Mouse (Mus musculus) neural tube, embryonic 12.5 days (tissue): Measurements from ENCODE around the gene Tenm4. TPM values are rescaled to one million over a fixed set of nuclear protein-coding genes. Genes with fewer than 3 reads are reported as not detected.

Experiments
- ATAC-seq: fragments of 200-750 bp; cut with Nextera tagmentation; 2 replicates; pipeline ENCODE4 v1.8.0; 2017; ENCODE audit warnings: low read depth, mild to moderate bottlenecking, moderate TSS enrichment, moderate library complexity; ENCODE audit not compliant: low FRiP score
- H3K27ac ChIP-seq: fragments of 300-500 bp; sonication (generic); 2 replicates; pipeline ENCODE4 v1.5.1; 2016
- H3K27me3 ChIP-seq: fragments of 300-500 bp; sonication (generic); replicated peaks from 2 replicates; pipeline ENCODE4 v1.6.1; 2016; ENCODE audit warnings: mild to moderate bottlenecking
- H3K36me3 ChIP-seq: fragments of 300-500 bp; sonication (generic); 2 replicates; pipeline ENCODE4 v1.6.1; 2016; ENCODE audit warnings: mild to moderate bottlenecking
- H3K4me1 ChIP-seq: fragments of 300-500 bp; sonication (generic); 2 replicates; pipeline ENCODE4 v1.6.1; 2016
- H3K4me2 ChIP-seq: fragments of 300-500 bp; sonication (generic); replicated peaks from 2 replicates; pipeline ENCODE4 v1.6.1; 2016; ENCODE audit warnings: mild to moderate bottlenecking
- H3K4me3 ChIP-seq: fragments of 300-500 bp; sonication (generic); 2 replicates; pipeline ENCODE4 v1.5.1; 2016
- H3K9ac ChIP-seq: fragments of 300-500 bp; sonication (generic); 2 replicates; pipeline ENCODE4 v1.6.1; 2016; ENCODE audit warnings: mild to moderate bottlenecking
- H3K9me3 ChIP-seq: fragments of 300-500 bp; sonication (generic); 2 replicates; pipeline ENCODE4 v1.6.1; 2016; ENCODE audit warnings: mild to moderate bottlenecking
- WGBS: fragments of 180-500 bp; shearing (Covaris S2); methylation state at CpG from one replicate; pipeline ENCODE4 v1.1.7; 2016; 5-methylcytosine and 5-hydroxymethylcytosine counted together
- polyA plus RNA-seq: library from polyadenylated mRNA; unstranded; fragments of >200 nt; fragmentation: Nextera tagmentation; extraction: Ambion mirVana; gene quantifications from 2 replicates; pipeline ENCODE4 v1.2.1, GENCODE M21; 2016

Tenm4 gene
- polyA plus RNA-seq, 1 experiment from 2014 or later: 33.0 TPM

DNA sequence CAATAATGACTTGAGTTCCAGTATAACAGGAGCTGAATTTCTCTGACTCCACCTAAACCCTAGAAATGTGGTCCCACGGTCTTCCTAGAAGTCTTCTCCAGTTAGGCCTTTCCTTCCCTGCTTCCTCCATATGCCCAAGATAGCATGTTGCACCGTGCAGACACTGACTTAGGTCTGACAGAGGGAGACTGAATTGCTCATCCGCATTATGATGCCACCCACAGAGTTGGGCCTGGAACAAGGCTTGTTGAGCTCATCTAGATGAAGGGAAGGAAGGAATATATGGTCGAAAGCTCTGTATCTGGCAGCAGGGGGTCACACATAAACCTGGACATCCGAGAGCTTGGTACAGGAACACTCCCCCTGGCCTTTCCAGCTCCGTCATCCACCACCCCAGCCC is 267.3 kb downstream of the Tenm4 start:
- ATAC-seq: no peak
- 66% methylated on average over 6 of the region's 6 CpGs for WGBS
- H3K27ac ChIP-seq: no peak overlapping the region
- H3K36me3 ChIP-seq: no peaks in the 10 kb centered on the region
- H3K4me3 ChIP-seq: no peak overlapping the region
- H3K9me3 ChIP-seq: no peaks in the 10 kb centered on the region
- H3K4me2 ChIP-seq: no peak overlapping the region
- no peak overlapping the region for H3K9ac ChIP-seq
- no peaks in the 10 kb centered on the region for H3K27me3 ChIP-seq
- H3K4me1 ChIP-seq: no peaks in the 10 kb centered on the region

DNA sequence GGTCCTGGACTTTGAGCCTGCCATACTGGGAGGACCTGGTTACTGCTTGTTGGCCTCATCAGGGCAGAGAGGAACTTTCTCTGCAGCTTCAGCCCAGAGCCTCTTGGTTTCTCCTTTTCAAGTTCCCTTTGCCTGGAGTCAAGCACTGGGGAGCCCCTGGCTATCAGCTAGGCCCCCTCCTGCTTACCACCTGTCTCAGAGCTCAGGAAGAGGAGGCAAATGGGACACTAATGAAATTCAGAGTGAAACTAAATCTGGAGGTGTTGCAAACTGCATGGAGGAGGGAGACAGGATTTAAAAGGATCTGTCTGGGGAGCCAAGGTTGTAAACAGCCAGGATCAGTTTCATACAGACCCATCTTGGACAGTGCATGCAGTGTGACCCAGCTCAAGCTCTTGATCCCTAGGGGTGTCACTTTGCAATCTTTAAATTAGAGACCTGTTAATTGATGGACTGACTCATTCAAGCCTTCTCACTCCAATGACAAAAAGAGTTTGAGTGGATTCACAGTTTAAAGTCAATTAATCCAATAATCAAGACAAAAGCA is 269.2 kb downstream of the Tenm4 start:
- Histone ChIP-seq H3K27me3 (no peaks in the 10 kb centered on the region), H3K27ac (no peak overlapping the region), H3K36me3 (no peaks in the 10 kb centered on the region), H3K4me1 (no peaks in the 10 kb centered on the region), H3K9me3 (no peaks in the 10 kb centered on the region), H3K9ac (no peak overlapping the region), H3K4me3 (no peak overlapping the region), H3K4me2 (no peak overlapping the region)
- no peak for ATAC-seq

DNA sequence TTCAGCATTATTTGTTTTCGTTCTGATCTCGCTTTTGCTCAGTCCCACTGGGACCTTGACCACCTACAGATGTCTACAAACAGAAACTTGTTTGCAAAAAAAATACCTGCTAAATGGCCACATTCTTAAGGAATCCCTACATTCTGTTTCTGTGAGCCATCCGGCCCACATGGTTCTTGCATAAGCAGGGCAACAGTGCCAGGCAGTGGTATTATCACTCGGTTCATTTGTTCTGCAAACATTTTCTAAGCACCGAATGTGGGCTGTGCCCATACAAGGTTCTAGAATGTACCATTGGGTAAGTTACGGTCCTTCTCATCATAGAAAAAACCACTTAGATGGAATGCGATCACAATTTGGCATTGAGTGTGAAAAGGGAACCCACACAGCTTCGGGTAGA is 274.7 kb downstream of the Tenm4 start:
- no peaks in the 10 kb centered on the region for H3K4me1 ChIP-seq
- H3K9me3 ChIP-seq: no peaks in the 10 kb centered on the region
- H3K36me3 ChIP-seq: no peaks in the 10 kb centered on the region
- H3K27ac ChIP-seq: no peak overlapping the region
- no peaks in the 10 kb centered on the region for H3K27me3 ChIP-seq
- no peak overlapping the region for H3K4me2 ChIP-seq
- no peak for ATAC-seq
- H3K4me3 ChIP-seq: no peak overlapping the region
- no peak overlapping the region for H3K9ac ChIP-seq
- WGBS: 87% methylated on average over 8 of the region's 8 CpGs

DNA sequence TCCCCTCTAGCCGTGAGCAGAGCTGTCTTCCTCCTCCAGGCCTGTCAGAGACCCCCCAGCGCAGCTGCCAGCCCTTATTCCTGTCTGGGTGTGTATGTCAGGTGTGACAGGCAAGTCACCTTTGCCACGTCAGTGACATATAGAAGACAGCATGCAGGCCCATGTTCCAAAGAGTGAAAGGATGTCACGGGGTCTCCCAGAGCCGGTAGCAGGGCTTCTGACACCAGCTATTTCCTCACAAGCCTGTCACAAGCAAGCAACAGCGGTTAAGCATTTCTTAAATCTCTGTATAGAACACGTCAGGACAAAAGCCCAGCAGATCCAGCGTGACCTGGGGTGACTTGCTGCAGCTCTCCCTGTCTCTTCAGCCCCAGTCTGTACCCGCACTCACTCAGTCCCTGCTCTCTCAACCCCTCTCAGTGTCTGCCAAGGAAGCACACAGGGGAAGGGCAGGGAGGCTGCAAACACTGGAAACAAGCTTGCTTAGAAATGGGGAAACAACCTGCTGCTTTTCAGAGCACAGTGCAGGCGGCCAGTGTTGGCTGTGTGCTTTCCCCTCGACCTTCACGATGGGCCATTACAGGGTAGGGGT is 276.9 kb downstream of the Tenm4 start:
- H3K4me1 ChIP-seq: no peaks in the 10 kb centered on the region
- H3K4me2 ChIP-seq: no peak overlapping the region
- no peaks in the 10 kb centered on the region for H3K9me3 ChIP-seq
- H3K4me3 ChIP-seq: no peak overlapping the region
- 66% methylated on average over 12 of the region's 12 CpGs for WGBS
- H3K36me3 ChIP-seq: no peaks in the 10 kb centered on the region
- ATAC-seq: no peak
- no peak overlapping the region for H3K9ac ChIP-seq
- H3K27me3 ChIP-seq: no peaks in the 10 kb centered on the region
- no peak overlapping the region for H3K27ac ChIP-seq

GRCm38 (mm10) chr7:96455957-96456356 is 284.9 kb downstream of the Tenm4 start:
- 73% methylated on average over 2 of the region's 2 CpGs for WGBS
- no peaks in the 10 kb centered on the region for H3K9me3 ChIP-seq
- ATAC-seq: no peak

GRCm38 (mm10) chr7:96456618-96457017 is 285.6 kb downstream of the Tenm4 start:
- H3K4me2 ChIP-seq: no peak overlapping the region
- no peak for ATAC-seq
- 67% methylated on average over 2 of the region's 2 CpGs for WGBS
- H3K4me3 ChIP-seq: no peak overlapping the region
- no peak overlapping the region for H3K9ac ChIP-seq
- no peaks in the 10 kb centered on the region for H3K4me1 ChIP-seq
- H3K9me3 ChIP-seq: no peaks in the 10 kb centered on the region
- H3K27ac ChIP-seq: no peak overlapping the region
- no peaks in the 10 kb centered on the region for H3K36me3 ChIP-seq
- H3K27me3 ChIP-seq: no peaks in the 10 kb centered on the region

More at GRCm38 (mm10) chr7:96455957-96456356, 284.9 kb downstream of the Tenm4 start:
- Histone ChIP-seq H3K4me2 (no peak overlapping the region), H3K9ac (no peak overlapping the region), H3K27me3 (no peaks in the 10 kb centered on the region), H3K4me1 (no peaks in the 10 kb centered on the region), H3K27ac (no peak overlapping the region), H3K36me3 (no peaks in the 10 kb centered on the region), H3K4me3 (no peak overlapping the region)

GRCm38 (mm10) chr7:96457891-96458290 is 286.8 kb downstream of the Tenm4 start:
- ATAC-seq: no peak
- WGBS: 85% methylated on average over 2 of the region's 2 CpGs
- H3K4me1 ChIP-seq: no peaks in the 10 kb centered on the region
- no peaks in the 10 kb centered on the region for H3K27me3 ChIP-seq
- H3K9me3 ChIP-seq: no peaks in the 10 kb centered on the region
- H3K4me2 ChIP-seq: no peak overlapping the region
- H3K27ac ChIP-seq: no peak overlapping the region
- no peaks in the 10 kb centered on the region for H3K36me3 ChIP-seq
- H3K4me3 ChIP-seq: no peak overlapping the region
- H3K9ac ChIP-seq: no peak overlapping the region

DNA sequence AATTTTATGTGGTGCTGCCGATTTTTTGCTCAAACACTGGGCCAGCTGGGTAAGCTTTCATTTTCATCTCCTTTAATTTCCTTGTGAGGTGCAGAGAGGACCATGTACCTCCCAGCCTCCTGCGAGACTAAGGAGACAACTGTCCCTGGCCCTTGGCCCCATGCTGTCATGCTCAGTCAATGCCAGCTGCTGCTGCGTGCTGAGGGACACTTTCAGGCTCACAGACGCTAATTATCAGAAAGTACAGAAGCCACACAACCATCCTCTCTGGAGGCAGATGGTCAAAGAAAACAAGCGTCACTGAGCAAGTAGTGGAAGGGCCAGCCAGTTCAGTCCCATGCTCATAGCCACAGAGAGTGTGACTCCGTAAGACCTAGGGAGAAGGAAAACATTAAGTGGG is 287.9 kb downstream of the Tenm4 start:
- Histone ChIP-seq H3K4me2 (no peak overlapping the region), H3K9me3 (no peaks in the 10 kb centered on the region), H3K27me3 (no peaks in the 10 kb centered on the region), H3K9ac (no peak overlapping the region), H3K27ac (no peak overlapping the region), H3K4me1 (no peaks in the 10 kb centered on the region), H3K36me3 (no peaks in the 10 kb centered on the region), H3K4me3 (no peak overlapping the region)
- ATAC-seq: no peak
- WGBS: 60% methylated on average over 6 of the region's 6 CpGs

- Histone ChIP-seq H3K9me3 (no peaks in the 10 kb centered on the region), H3K4me1 (no peaks in the 10 kb centered on the region), H3K36me3 (no peaks in the 10 kb centered on the region), H3K27me3 (no peaks in the 10 kb centered on the region), H3K4me3 (no peak overlapping the region), H3K27ac (no peak overlapping the region), H3K4me2 (no peak overlapping the region), H3K9ac (no peak overlapping the region)
- ATAC-seq: no peak
- 95% methylated on average over 3 of the region's 3 CpGs for WGBS
Observed at GRCm38 (mm10) chr7:96466761-96467160, 295.7 kb downstream of the Tenm4 start.

- H3K36me3 ChIP-seq: no peaks in the 10 kb centered on the region
- no peak overlapping the region for H3K27ac ChIP-seq
- H3K9ac ChIP-seq: no peak overlapping the region
- 88% methylated on average over 6 of the region's 6 CpGs for WGBS
- H3K9me3 ChIP-seq: no peaks in the 10 kb centered on the region
- H3K4me1 ChIP-seq: no peaks in the 10 kb centered on the region
- no peaks in the 10 kb centered on the region for H3K27me3 ChIP-seq
- H3K4me3 ChIP-seq: no peak overlapping the region
- H3K4me2 ChIP-seq: no peak overlapping the region
- no peak for ATAC-seq
Observed at GRCm38 (mm10) chr7:96470821-96471220, 299.8 kb downstream of the Tenm4 start.

GRCm38 (mm10) chr7:96474560-96475089 is 303.6 kb downstream of the Tenm4 start:
- Histone ChIP-seq H3K4me2 (no peak overlapping the region), H3K4me3 (no peak overlapping the region)

GRCm38 (mm10) chr7:96476987-96477613 is 306.1 kb downstream of the Tenm4 start:
- ATAC-seq: no peak
- no peak overlapping the region for H3K4me3 ChIP-seq
- H3K27ac ChIP-seq: no peak overlapping the region
- no peak overlapping the region for H3K4me2 ChIP-seq
- no peaks in the 10 kb centered on the region for H3K9me3 ChIP-seq
- WGBS: 86% methylated on average over 6 of the region's 6 CpGs
- no peak overlapping the region for H3K9ac ChIP-seq
- no peaks in the 10 kb centered on the region for H3K36me3 ChIP-seq
- no peaks in the 10 kb centered on the region for H3K4me1 ChIP-seq
- H3K27me3 ChIP-seq: no peaks in the 10 kb centered on the region

More at GRCm38 (mm10) chr7:96474560-96475089, 303.6 kb downstream of the Tenm4 start:
- no peak overlapping the region for H3K9ac ChIP-seq
- H3K9me3 ChIP-seq: no peaks in the 10 kb centered on the region
- ATAC-seq: no peak
- no peak overlapping the region for H3K27ac ChIP-seq
- no peaks in the 10 kb centered on the region for H3K27me3 ChIP-seq
- 86% methylated on average over 11 of the region's 11 CpGs for WGBS
- H3K4me1 ChIP-seq: no peaks in the 10 kb centered on the region
- no peaks in the 10 kb centered on the region for H3K36me3 ChIP-seq

DNA sequence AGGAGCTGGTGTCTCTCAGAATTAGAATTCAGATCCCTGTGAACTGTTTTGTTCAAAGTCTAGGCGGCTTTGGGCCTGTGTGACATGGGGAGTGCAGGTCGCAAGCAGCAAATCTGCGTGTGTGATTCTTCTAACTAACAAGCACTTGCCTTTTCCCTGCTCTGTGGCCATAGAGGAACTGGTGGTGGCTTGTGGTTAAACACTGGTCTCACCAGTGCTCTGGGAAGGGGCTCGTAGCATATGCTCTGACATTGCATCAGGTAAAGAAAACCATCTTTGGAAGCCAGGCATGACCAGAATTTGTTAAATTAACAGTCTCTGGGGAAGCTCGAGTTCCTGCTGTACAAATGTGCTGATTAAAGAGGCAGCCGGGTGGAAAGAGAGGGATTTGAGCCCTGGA is 308.1 kb downstream of the Tenm4 start:
- H3K9me3 ChIP-seq: no peaks in the 10 kb centered on the region
- H3K4me1 ChIP-seq: no peaks in the 10 kb centered on the region
- no peak for ATAC-seq
- H3K36me3 ChIP-seq: no peaks in the 10 kb centered on the region
- H3K4me3 ChIP-seq: no peak overlapping the region
- 81% methylated on average over 6 of the region's 6 CpGs for WGBS
- H3K4me2 ChIP-seq: no peak overlapping the region
- no peak overlapping the region for H3K9ac ChIP-seq
- H3K27ac ChIP-seq: no peak overlapping the region
- H3K27me3 ChIP-seq: no peaks in the 10 kb centered on the region
